Mouse (Mus musculus): Measurements from ENCODE around the gene Tpr.

- TF ChIP-seq EP300 (IDR thresholded peaks at IDR 0.05; ENCODE audit: low read depth) (no peak), CTCF (IDR thresholded peaks at IDR 0.05; ENCODE audit: low read depth) (no peak)
These were observed 46.0 kb downstream of the Tpr start for GRCm38 (mm10) chr1:150438641-150439040.
